Mouse (Mus musculus): ENCODE results near the gene Tctn3. TPM values are rescaled to one million over a fixed set of nuclear protein-coding genes. Genes with fewer than 3 reads are reported as not detected.

Gene Tctn3
- 1 to 10 TPM; 5.8 to 9.4 (median 9.1) TPM for polyA plus RNA-seq (2017; shearing (Covaris generic))

- ATAC-seq, result peak; percentile 99
Measured at GRCm38 (mm10) chr19:40611830-40612506, at the start of gene Tctn3, which contains the start of gene Entpd1. TSS of gene Tctn3 (minus strand) at chr19:40612233. TSS of gene Entpd1 (plus strand) at chr19:40612366.

- peak; percentile 73 for ATAC-seq
Measured at GRCm38 (mm10) chr19:40661108-40661507, 49.1 kb upstream of the Tctn3 start.

- ATAC-seq, result peak; percentile 12
Measured at GRCm38 (mm10) chr19:40660510-40660909, 48.5 kb upstream of the Tctn3 start.

GRCm38 (mm10) chr19:40659651-40660478, 47.8 kb upstream of the Tctn3 start:
- ATAC-seq, result peak; percentile 51

- ATAC-seq, result no peak
Measured at GRCm38 (mm10) chr19:40658935-40659334, 46.9 kb upstream of the Tctn3 start.

- no peak for ATAC-seq
Measured at GRCm38 (mm10) chr19:40658281-40658680, 46.2 kb upstream of the Tctn3 start.

- no peak for ATAC-seq
Measured at GRCm38 (mm10) chr19:40656207-40656606, 44.2 kb upstream of the Tctn3 start.

GRCm38 (mm10) chr19:40650090-40650489, 38.1 kb upstream of the Tctn3 start:
- peak; percentile 35 for ATAC-seq

- no peak for ATAC-seq
Measured at GRCm38 (mm10) chr19:40647319-40648158, 35.5 kb upstream of the Tctn3 start.

- no peak for ATAC-seq
Measured at GRCm38 (mm10) chr19:40646379-40646778, 34.3 kb upstream of the Tctn3 start.

- no peak for ATAC-seq
Measured at GRCm38 (mm10) chr19:40643846-40644245, 31.8 kb upstream of the Tctn3 start.

GRCm38 (mm10) chr19:40640799-40641198, 28.8 kb upstream of the Tctn3 start:
- ATAC-seq, result no peak

GRCm38 (mm10) chr19:40639729-40640304, 27.8 kb upstream of the Tctn3 start:
- peak; percentile 64 for ATAC-seq

GRCm38 (mm10) chr19:40638582-40638981, 26.5 kb upstream of the Tctn3 start:
- ATAC-seq, result no peak

GRCm38 (mm10) chr19:40637601-40638000, 25.6 kb upstream of the Tctn3 start:
- ATAC-seq, result no peak

GRCm38 (mm10) chr19:40637091-40637490, 25.1 kb upstream of the Tctn3 start:
- ATAC-seq, result no peak

GRCm38 (mm10) chr19:40633144-40633543, 21.1 kb upstream of the Tctn3 start:
- ATAC-seq, result no peak

GRCm38 (mm10) chr19:40632668-40633067, 20.6 kb upstream of the Tctn3 start:
- ATAC-seq, result no peak

GRCm38 (mm10) chr19:40632193-40632592, 20.2 kb upstream of the Tctn3 start:
- no peak for ATAC-seq

GRCm38 (mm10) chr19:40630606-40631005, 18.6 kb upstream of the Tctn3 start:
- no peak for ATAC-seq

- ATAC-seq, result no peak
Measured at GRCm38 (mm10) chr19:40630096-40630495, 18.1 kb upstream of the Tctn3 start.

- no peak for ATAC-seq
Measured at GRCm38 (mm10) chr19:40628950-40629349, 16.9 kb upstream of the Tctn3 start.

All from inflammation-experienced regulatory T-cells, adult 6 months (primary cell).